Mouse (Mus musculus): ENCODE measurements around the gene Apol7a. TPM values are rescaled to one million over a fixed set of nuclear protein-coding genes. Genes with fewer than 3 reads are reported as not detected.

Apol7a gene
- polyA plus RNA-seq, 1 experiment from 2014 or later, result 0.37 TPM

GRCm38 (mm10) chr15:77384340-77385030 lies 14.4 kb downstream of the Apol7a start:
- Histone ChIP-seq H3K36me3 (ENCODE audit: insufficient read depth, low read length) (no peaks in the 10 kb centered on the region), H3K27ac (ENCODE audit: low read length) (no peak overlapping the region), H3K4me1 (ENCODE audit: insufficient read depth, low read depth, low read length) (no peaks in the 10 kb centered on the region), H3K4me3 (ENCODE audit: low read depth, low read length) (no peak overlapping the region), H3K9me3 (ENCODE audit: low read length) (no peaks in the 10 kb centered on the region), H3K4me2 (replicated peaks; ENCODE audit: low read depth, low read length) (no peak overlapping the region), H3K27me3 (replicated peaks; ENCODE audit: insufficient read depth, low read length) (no peaks in the 10 kb centered on the region), H3K9ac (replicated peaks; ENCODE audit: low read depth) (no peak overlapping the region)
- 85% methylated on average over 7 of the region's 7 CpGs for WGBS
- no peak for DNase-seq (ENCODE audit: low spot score)
- no peak for ATAC-seq
- no peak for TF ChIP-seq EP300 (IDR thresholded peaks at IDR 0.05)
- no peak for TF ChIP-seq CTCF (IDR thresholded peaks at IDR 0.05)

GRCm38 (mm10) chr15:77382880-77383279 lies 16.0 kb downstream of the Apol7a start:
- H3K4me2 ChIP-seq (replicated peaks; ENCODE audit: low read depth, low read length), result no peak overlapping the region
- no peak overlapping the region for H3K9ac ChIP-seq (replicated peaks; ENCODE audit: low read depth)
- no peaks in the 10 kb centered on the region for H3K36me3 ChIP-seq (ENCODE audit: insufficient read depth, low read length)
- ATAC-seq, result no peak
- H3K4me1 ChIP-seq (ENCODE audit: insufficient read depth, low read depth, low read length), result no peaks in the 10 kb centered on the region
- TF ChIP-seq EP300 (IDR thresholded peaks at IDR 0.05), result no peak
- TF ChIP-seq CTCF (IDR thresholded peaks at IDR 0.05), result no peak
- H3K4me3 ChIP-seq (ENCODE audit: low read depth, low read length), result no peak overlapping the region
- DNase-seq (ENCODE audit: low spot score), result no peak
- H3K27me3 ChIP-seq (replicated peaks; ENCODE audit: insufficient read depth, low read length), result no peaks in the 10 kb centered on the region
- H3K9me3 ChIP-seq (ENCODE audit: low read length), result no peaks in the 10 kb centered on the region
- 50% methylated on average over 1 of the region's 1 CpGs for WGBS
- no peak overlapping the region for H3K27ac ChIP-seq (ENCODE audit: low read length)

GRCm38 (mm10) chr15:77382271-77382850 lies 16.5 kb downstream of the Apol7a start:
- H3K9me3 ChIP-seq (ENCODE audit: low read length), result no peaks in the 10 kb centered on the region
- H3K36me3 ChIP-seq (ENCODE audit: insufficient read depth, low read length), result no peaks in the 10 kb centered on the region
- ATAC-seq (no peak), DNase-seq (ENCODE audit: low spot score) (no peak)
- H3K27ac ChIP-seq (ENCODE audit: low read length), result no peak overlapping the region
- H3K4me3 ChIP-seq (ENCODE audit: low read depth, low read length), result no peak overlapping the region
- no peaks in the 10 kb centered on the region for H3K27me3 ChIP-seq (replicated peaks; ENCODE audit: insufficient read depth, low read length)
- H3K9ac ChIP-seq (replicated peaks; ENCODE audit: low read depth), result no peak overlapping the region
- H3K4me1 ChIP-seq (ENCODE audit: insufficient read depth, low read depth, low read length), result no peaks in the 10 kb centered on the region
- TF ChIP-seq CTCF (IDR thresholded peaks at IDR 0.05) (no peak), EP300 (IDR thresholded peaks at IDR 0.05) (no peak)
- 82% methylated on average over 10 of the region's 11 CpGs for WGBS
- no peak overlapping the region for H3K4me2 ChIP-seq (replicated peaks; ENCODE audit: low read depth, low read length)

GRCm38 (mm10) chr15:77381481-77381880 lies 17.4 kb downstream of the Apol7a start:
- Histone ChIP-seq H3K36me3 (ENCODE audit: insufficient read depth, low read length) (no peaks in the 10 kb centered on the region), H3K4me2 (replicated peaks; ENCODE audit: low read depth, low read length) (no peak overlapping the region), H3K9me3 (ENCODE audit: low read length) (no peaks in the 10 kb centered on the region), H3K27me3 (replicated peaks; ENCODE audit: insufficient read depth, low read length) (no peaks in the 10 kb centered on the region), H3K27ac (ENCODE audit: low read length) (no peak overlapping the region), H3K4me1 (ENCODE audit: insufficient read depth, low read depth, low read length) (no peaks in the 10 kb centered on the region), H3K9ac (replicated peaks; ENCODE audit: low read depth) (no peak overlapping the region), H3K4me3 (ENCODE audit: low read depth, low read length) (no peak overlapping the region)
- ATAC-seq, result no peak
- 72% methylated on average over 6 of the region's 6 CpGs for WGBS
- TF ChIP-seq CTCF (IDR thresholded peaks at IDR 0.05) (no peak), EP300 (IDR thresholded peaks at IDR 0.05) (no peak)
- DNase-seq (ENCODE audit: low spot score), result no peak

GRCm38 (mm10) chr15:77379921-77380320 lies 19.0 kb downstream of the Apol7a start:
- Histone ChIP-seq H3K36me3 (ENCODE audit: insufficient read depth, low read length) (no peaks in the 10 kb centered on the region), H3K4me3 (ENCODE audit: low read depth, low read length) (no peak overlapping the region), H3K4me1 (ENCODE audit: insufficient read depth, low read depth, low read length) (no peaks in the 10 kb centered on the region), H3K27ac (ENCODE audit: low read length) (no peak overlapping the region), H3K27me3 (replicated peaks; ENCODE audit: insufficient read depth, low read length) (no peaks in the 10 kb centered on the region), H3K9me3 (ENCODE audit: low read length) (no peaks in the 10 kb centered on the region), H3K4me2 (replicated peaks; ENCODE audit: low read depth, low read length) (no peak overlapping the region), H3K9ac (replicated peaks; ENCODE audit: low read depth) (no peak overlapping the region)
- 43% methylated on average over 4 of the region's 4 CpGs for WGBS
- DNase-seq (ENCODE audit: low spot score) (no peak), ATAC-seq (no peak)
- no peak for TF ChIP-seq EP300 (IDR thresholded peaks at IDR 0.05)
- TF ChIP-seq CTCF (IDR thresholded peaks at IDR 0.05), result no peak

GRCm38 (mm10) chr15:77377419-77377818 lies 21.5 kb downstream of the Apol7a start:
- H3K27me3 ChIP-seq (replicated peaks; ENCODE audit: insufficient read depth, low read length), result no peaks in the 10 kb centered on the region
- no peak overlapping the region for H3K9ac ChIP-seq (replicated peaks; ENCODE audit: low read depth)
- no peaks in the 10 kb centered on the region for H3K9me3 ChIP-seq (ENCODE audit: low read length)
- no peak overlapping the region for H3K4me2 ChIP-seq (replicated peaks; ENCODE audit: low read depth, low read length)
- no peaks in the 10 kb centered on the region for H3K36me3 ChIP-seq (ENCODE audit: insufficient read depth, low read length)
- no peak overlapping the region for H3K27ac ChIP-seq (ENCODE audit: low read length)
- no peaks in the 10 kb centered on the region for H3K4me1 ChIP-seq (ENCODE audit: insufficient read depth, low read depth, low read length)
- ATAC-seq (no peak), DNase-seq (ENCODE audit: low spot score) (no peak)
- TF ChIP-seq CTCF (IDR thresholded peaks at IDR 0.05), result no peak
- no peak for TF ChIP-seq EP300 (IDR thresholded peaks at IDR 0.05)
- WGBS, result 85% methylated on average over 4 of the region's 4 CpGs
- H3K4me3 ChIP-seq (ENCODE audit: low read depth, low read length), result no peak overlapping the region

Measured in lung, postnatal 0 days (tissue).